Mouse (Mus musculus) Patski (cell line): ENCODE results near the gene Wars. TPM values are rescaled to one million over a fixed set of nuclear protein-coding genes. Genes with fewer than 3 reads are reported as not detected.
A peak's percentile ranks its signal among the peaks of the same experiment; 100 is the strongest.

Experiments
- ATAC-seq: fragments of 100-300 bp; one replicate; pipeline ENCODE4 v1.8.0; 2021
- CTCF ChIA-PET: fragments of 350-600 bp; sonication (Branson Sonifier 250); formaldehyde crosslinking; loops from one replicate; lab custom pipeline; 2022; ENCODE audit warnings: inconsistent platforms; lab: Charles Lee
- POLR2A ChIA-PET: fragments of 350-600 bp; sonication (Branson Sonifier 250); formaldehyde crosslinking; loops from one replicate; lab custom pipeline; 2022; ENCODE audit warnings: antibody characterized with exemption, inconsistent platforms; lab: Charles Lee
- DNase-seq: peaks from one replicate; pipeline ENCODE4 v3.0.0-alpha.2; 2011; ENCODE audit warnings: low read depth, low spot score
- H3K27me3 ChIP-seq: fragments of 371-371 bp; one replicate; pipeline ENCODE4 v1.5.1; 2021
- CTCF ChIP-seq: fragments of 100-300 bp; IDR thresholded peaks from one replicate; pipeline ENCODE4 v1.5.1; 2021
- in situ Hi-C: fragments of 300-500 bp; cut with MboI; formaldehyde crosslinking; loops from 3 replicates; pipeline ENCODE4 v1.11.1; 2018; ENCODE audit warnings: low pct_unique_long_range_greater_than_20kb, mixed read lengths
- polyA plus RNA-seq: library from polyadenylated mRNA; unstranded; gene quantifications from one replicate; pipeline ENCODE4 v1.2.3, GENCODE M21; 2021

Wars gene
- polyA plus RNA-seq, 1 experiment from 2014 or later: 77.1 TPM

GRCm38 (mm10) chr12:108912442-108912841, 18.5 kb upstream of the Wars start:
- DNase-seq: no peak
- H3K27me3 ChIP-seq: no peaks in the 10 kb centered on the region
- in situ Hi-C loops: no loop called here
- CTCF ChIA-PET: interaction anchor here (1.2 kb wide), 1 partner anchor 8 kb away, joined by 3 read pairs; no protein-coding TSS in a partner anchor
- no peak for TF ChIP-seq CTCF
- ATAC-seq: no peak
- POLR2A ChIA-PET: no interaction called here

GRCm38 (mm10) chr12:108909846-108910433, 16.0 kb upstream of the Wars start:
- in situ Hi-C loops: loop anchor here (5.0 kb wide), 2 partner anchors 32 to 82 kb away; no protein-coding TSS in a partner anchor
- ChIA-PET POLR2A (no interaction called here), CTCF (interaction anchor here (0.8 kb wide), 1 partner anchor 23 kb away, joined by 3 read pairs; no protein-coding TSS in a partner anchor)
- no peaks in the 10 kb centered on the region for H3K27me3 ChIP-seq
- no peak for TF ChIP-seq CTCF
- ATAC-seq: no peak
- no peak for DNase-seq

- DNase-seq: no peak
- no peaks in the 10 kb centered on the region for H3K27me3 ChIP-seq
- ATAC-seq: no peak
- in situ Hi-C loops: loop anchor here (5.0 kb wide), 2 partner anchors 36 to 86 kb away; no protein-coding TSS in a partner anchor
- CTCF ChIA-PET: no interaction called here
- TF ChIP-seq CTCF: no peak
- POLR2A ChIA-PET: no interaction called here
Observed at GRCm38 (mm10) chr12:108906398-108906797, 12.4 kb upstream of the Wars start.

GRCm38 (mm10) chr12:108905620-108906302, 11.8 kb upstream of the Wars start:
- no peak for TF ChIP-seq CTCF
- ATAC-seq (no peak), DNase-seq (no peak)
- in situ Hi-C loops: loop anchor here (5.0 kb wide), 2 partner anchors 37 to 87 kb away; no protein-coding TSS in a partner anchor
- ChIA-PET POLR2A (no interaction called here), CTCF (interaction anchor here (1.5 kb wide), 1 partner anchor 9 kb away, joined by 4 read pairs; no protein-coding TSS in a partner anchor)
- H3K27me3 ChIP-seq: no peaks in the 10 kb centered on the region

GRCm38 (mm10) chr12:108904276-108904653, 10.3 kb upstream of the Wars start:
- CTCF ChIA-PET: interaction anchor here (1.1 to 2.3 kb wide), 4 partner anchors 8 to 489 kb away, joined by 3 to 9 read pairs (median 4); no protein-coding TSS in a partner anchor
- DNase-seq: no peak
- H3K27me3 ChIP-seq: no peaks in the 10 kb centered on the region
- TF ChIP-seq CTCF: no peak
- POLR2A ChIA-PET: no interaction called here
- ATAC-seq: peak; percentile 59
- in situ Hi-C loops: loop anchor here (5.0 kb wide), 3 partner anchors 413 to 1053 kb away; no protein-coding TSS in a partner anchor

GRCm38 (mm10) chr12:108903600-108904275, 9.8 kb upstream of the Wars start:
- ChIA-PET POLR2A (no interaction called here), CTCF (interaction anchor here (1.0 to 2.3 kb wide), 6 partner anchors 9 to 490 kb away, joined by 3 to 9 read pairs (median 3); partner anchors contain the start of gene Wars)
- H3K27me3 ChIP-seq: no peaks in the 10 kb centered on the region
- TF ChIP-seq CTCF: no peak
- in situ Hi-C loops: loop anchor here (5.0 kb wide), 3 partner anchors 414 to 1054 kb away; no protein-coding TSS in a partner anchor
- peak; percentile 82 for ATAC-seq
- no peak for DNase-seq

- ATAC-seq (no peak), DNase-seq (no peak)
- ChIA-PET POLR2A (no interaction called here), CTCF (interaction anchor here (1.0 to 2.3 kb wide), 4 partner anchors 9 to 491 kb away, joined by 3 to 9 read pairs (median 4); partner anchors contain the start of gene Wars)
- no peak for TF ChIP-seq CTCF
- H3K27me3 ChIP-seq: no peaks in the 10 kb centered on the region
- in situ Hi-C loops: loop anchor here (5.0 kb wide), 3 partner anchors 414 to 1054 kb away; no protein-coding TSS in a partner anchor
Observed at GRCm38 (mm10) chr12:108902940-108903339, 9.0 kb upstream of the Wars start.

- in situ Hi-C loops: loop anchor here (5.0 kb wide), 3 partner anchors 416 to 1056 kb away; no protein-coding TSS in a partner anchor
- CTCF ChIA-PET: no interaction called here
- DNase-seq: no peak
- ATAC-seq: no peak
- TF ChIP-seq CTCF: no peak
- POLR2A ChIA-PET: no interaction called here
- H3K27me3 ChIP-seq: no peaks in the 10 kb centered on the region
Observed at GRCm38 (mm10) chr12:108901346-108901745, 7.4 kb upstream of the Wars start.

GRCm38 (mm10) chr12:108896006-108896405, 2.0 kb upstream of the Wars start:
- ChIA-PET POLR2A (no interaction called here), CTCF (interaction anchor here (0.8 kb wide), 1 partner anchor 41 kb away, joined by 3 read pairs; no protein-coding TSS in a partner anchor)
- in situ Hi-C loops: loop anchor here (5.0 kb wide), 1 partner anchor 1486 kb away; no protein-coding TSS in a partner anchor
- no peaks in the 10 kb centered on the region for H3K27me3 ChIP-seq
- no peak for ATAC-seq
- TF ChIP-seq CTCF: no peak
- no peak for DNase-seq

- CTCF ChIA-PET: interaction anchor here (1.0 to 1.3 kb wide), 3 partner anchors 9 to 499 kb away, joined by 3 read pairs; no protein-coding TSS in a partner anchor
- DNase-seq (no peak), ATAC-seq (no peak)
- in situ Hi-C loops: no loop called here
- H3K27me3 ChIP-seq: no peaks in the 10 kb centered on the region
- no peak for TF ChIP-seq CTCF
- POLR2A ChIA-PET: interaction anchor here (0.5 to 1.4 kb wide), 2 partner anchors 17 to 82 kb away, joined by 3 read pairs; no protein-coding TSS in a partner anchor
Observed at GRCm38 (mm10) chr12:108894432-108894816, 450 bp upstream of the Wars start.
